Mouse (Mus musculus) kidney, adult 2 months (tissue): ENCODE data around the gene Naa35. TPM values are rescaled to one million over a fixed set of nuclear protein-coding genes. Genes with fewer than 3 reads are reported as not detected.

Experiments used
- DNase-seq: peaks from one replicate; pipeline ENCODE4 v3.0.0; 2021
- H3K27ac ChIP-seq: fragments of 200-500 bp; 2 replicates; pipeline ENCODE4 v1.5.1; 2012; ENCODE audit warnings: low read depth, low read length, control low read depth, inconsistent platforms; ENCODE audit not compliant: insufficient read depth
- H3K27me3 ChIP-seq: fragments of 200-500 bp; replicated peaks from 2 replicates; pipeline ENCODE4 v1.6.1; 2012; ENCODE audit warnings: mild to moderate bottlenecking, moderate library complexity, low read length, inconsistent platforms; ENCODE audit not compliant: control insufficient read depth, insufficient read depth
- H3K36me3 ChIP-seq: fragments of 200-500 bp; 2 replicates; pipeline ENCODE4 v1.6.1; 2012; ENCODE audit warnings: mild to moderate bottlenecking, moderate library complexity, low read length, inconsistent platforms; ENCODE audit not compliant: control insufficient read depth, insufficient read depth
- H3K4me1 ChIP-seq: fragments of 200-500 bp; 2 replicates; pipeline ENCODE4 v1.6.1; 2011; ENCODE audit warnings: low read length; ENCODE audit not compliant: control insufficient read depth, insufficient read depth
- H3K4me3 ChIP-seq: fragments of 200-500 bp; 2 replicates; pipeline ENCODE4 v1.5.1; 2011; ENCODE audit warnings: mild to moderate bottlenecking, low read depth, low read length, control low read depth; ENCODE audit not compliant: insufficient read depth
- CTCF ChIP-seq: fragments of 200-500 bp; conservative IDR thresholded peaks from 2 replicates; pipeline ENCODE4 v1.5.1; 2011; ENCODE audit warnings: low read depth, mild to moderate bottlenecking, control low read depth, low read length, moderate library complexity, mixed read lengths; ENCODE audit not compliant: insufficient read depth, insufficient read length
- POLR2A ChIP-seq: fragments of 200-500 bp; IDR thresholded peaks from one replicate; pipeline ENCODE4 v1.6.1; 2011; ENCODE audit warnings: low read depth, low read length, control low read depth
- WGBS: fragments of 180-500 bp; shearing (Covaris S2); methylation state at CpG from one replicate; pipeline ENCODE4 v1.1.7; 2018; 5-methylcytosine and 5-hydroxymethylcytosine counted together
- polyA plus RNA-seq: library from polyadenylated mRNA; depleted of rRNA; stranded (reverse); fragments of >200 nt; gene quantifications from 2 replicates; pipeline ENCODE4 v1.2.3, GENCODE M21; 2012; rRNA removed

Gene Naa35
- polyA plus RNA-seq, 1 experiment, result 24.0 TPM

GRCm38 (mm10) chr13:59676316-59677229, 91.5 kb downstream of the Naa35 start:
- WGBS, result 66% methylated on average over 12 of the region's 12 CpGs
- DNase-seq, result no peak

GRCm38 (mm10) chr13:59679306-59679705, 94.2 kb downstream of the Naa35 start:
- H3K4me1 ChIP-seq, result no peaks in the 10 kb centered on the region
- TF ChIP-seq CTCF (no peak), POLR2A (no peak)
- no peak overlapping the region for H3K4me3 ChIP-seq
- H3K36me3 ChIP-seq, result no peaks in the 10 kb centered on the region
- H3K27ac ChIP-seq, result no peak overlapping the region
- no peaks in the 10 kb centered on the region for H3K27me3 ChIP-seq
- WGBS, result 42% methylated on average over 4 of the region's 4 CpGs
- DNase-seq, result no peak

More at GRCm38 (mm10) chr13:59676316-59677229, 91.5 kb downstream of the Naa35 start:
- Histone ChIP-seq H3K27ac (no peak overlapping the region), H3K4me1 (no peaks in the 10 kb centered on the region), H3K36me3 (no peaks in the 10 kb centered on the region), H3K27me3 (no peaks in the 10 kb centered on the region), H3K4me3 (no peak overlapping the region)
- TF ChIP-seq POLR2A (no peak), CTCF (no peak)

GRCm38 (mm10) chr13:59679908-59680307, 94.8 kb downstream of the Naa35 start:
- H3K4me3 ChIP-seq, result no peak overlapping the region
- H3K27ac ChIP-seq, result no peak overlapping the region
- no peak for DNase-seq
- 75% methylated on average over 4 of the region's 4 CpGs for WGBS
- no peaks in the 10 kb centered on the region for H3K36me3 ChIP-seq
- no peaks in the 10 kb centered on the region for H3K27me3 ChIP-seq
- TF ChIP-seq POLR2A, result no peak
- no peak for TF ChIP-seq CTCF
- no peaks in the 10 kb centered on the region for H3K4me1 ChIP-seq

- Histone ChIP-seq H3K27me3 (no peaks in the 10 kb centered on the region), H3K36me3 (no peaks in the 10 kb centered on the region), H3K4me3 (no peak overlapping the region), H3K27ac (no peak overlapping the region), H3K4me1 (no peaks in the 10 kb centered on the region)
- no peak for TF ChIP-seq POLR2A
- no peak for DNase-seq
- 32% methylated on average over 7 of the region's 7 CpGs for WGBS
Measured at GRCm38 (mm10) chr13:59682629-59683028, 97.6 kb downstream of the Naa35 start.

- Histone ChIP-seq H3K27ac (no peak overlapping the region), H3K27me3 (no peaks in the 10 kb centered on the region)
- WGBS, result 87% methylated on average over 3 of the region's 3 CpGs
Measured at GRCm38 (mm10) chr13:59685236-59685635, 100.2 kb downstream of the Naa35 start.

More at GRCm38 (mm10) chr13:59685236-59685635, 100.2 kb downstream of the Naa35 start:
- TF ChIP-seq CTCF, result no peak
- no peak for TF ChIP-seq POLR2A
- Histone ChIP-seq H3K4me3 (no peak overlapping the region), H3K36me3 (no peaks in the 10 kb centered on the region), H3K4me1 (no peaks in the 10 kb centered on the region)
- no peak for DNase-seq

Other genes starting within 250 kb of the Naa35 start
- 7.0 and 7.6 TPM in 2 replicates for gene Agtpbp1, start within 50 bp of the Naa35 start, polyA plus RNA-seq
- 5.3 and 6.5 TPM in 2 replicates for gene Golm1, start 90.6 kb downstream of the Naa35 start, polyA plus RNA-seq
- not detected in 2 replicates for gene 4921517D22Rik, start 108.8 kb downstream of the Naa35 start, polyA plus RNA-seq
- not detected in 2 replicates for gene Spata31d1a, start 125.1 kb downstream of the Naa35 start, polyA plus RNA-seq
- 0.03 TPM in 2 replicates for gene Spata31d1b, start 127.0 kb downstream of the Naa35 start, polyA plus RNA-seq
- 0.05 TPM in 1 of 2 replicates, not detected in the other for gene Spata31d1d, start 146.5 kb downstream of the Naa35 start, polyA plus RNA-seq
- 0.09 TPM in 1 of 2 replicates, not detected in the other for gene 1700014D04Rik, start 161.5 kb downstream of the Naa35 start, polyA plus RNA-seq
- gene Isca1, start 184.6 kb downstream of the Naa35 start, polyA plus RNA-seq, result 164 and 171 TPM in 2 replicates
- gene Gm49354, start 197.0 kb downstream of the Naa35 start, polyA plus RNA-seq, result not detected in 2 replicates
- gene Tut7, start 237.9 kb downstream of the Naa35 start, polyA plus RNA-seq, result 14.5 and 14.6 TPM in 2 replicates